Mouse (Mus musculus): ENCODE measurements around the gene Atg4d.
"Not testable (repeated sequence)": the region's sequence is repeated elsewhere in the genome, so short reads cannot be mapped to it uniquely, and the experiment has no call there.

The Atg4d gene

GRCm38 (mm10) chr9:21265000-21265561 lies at the start of gene Atg4d:
Gene Atg4d (plus strand): TSS chr9:21265293.
- peak; percentile 95 to 97 for DNase-seq

GRCm38 (mm10) chr9:21216050-21216841 lies 48.8 kb upstream of the Atg4d start:
- no peak for DNase-seq

GRCm38 (mm10) chr9:21219820-21220219 lies 45.3 kb upstream of the Atg4d start:
- DNase-seq, result no peak

DNA sequence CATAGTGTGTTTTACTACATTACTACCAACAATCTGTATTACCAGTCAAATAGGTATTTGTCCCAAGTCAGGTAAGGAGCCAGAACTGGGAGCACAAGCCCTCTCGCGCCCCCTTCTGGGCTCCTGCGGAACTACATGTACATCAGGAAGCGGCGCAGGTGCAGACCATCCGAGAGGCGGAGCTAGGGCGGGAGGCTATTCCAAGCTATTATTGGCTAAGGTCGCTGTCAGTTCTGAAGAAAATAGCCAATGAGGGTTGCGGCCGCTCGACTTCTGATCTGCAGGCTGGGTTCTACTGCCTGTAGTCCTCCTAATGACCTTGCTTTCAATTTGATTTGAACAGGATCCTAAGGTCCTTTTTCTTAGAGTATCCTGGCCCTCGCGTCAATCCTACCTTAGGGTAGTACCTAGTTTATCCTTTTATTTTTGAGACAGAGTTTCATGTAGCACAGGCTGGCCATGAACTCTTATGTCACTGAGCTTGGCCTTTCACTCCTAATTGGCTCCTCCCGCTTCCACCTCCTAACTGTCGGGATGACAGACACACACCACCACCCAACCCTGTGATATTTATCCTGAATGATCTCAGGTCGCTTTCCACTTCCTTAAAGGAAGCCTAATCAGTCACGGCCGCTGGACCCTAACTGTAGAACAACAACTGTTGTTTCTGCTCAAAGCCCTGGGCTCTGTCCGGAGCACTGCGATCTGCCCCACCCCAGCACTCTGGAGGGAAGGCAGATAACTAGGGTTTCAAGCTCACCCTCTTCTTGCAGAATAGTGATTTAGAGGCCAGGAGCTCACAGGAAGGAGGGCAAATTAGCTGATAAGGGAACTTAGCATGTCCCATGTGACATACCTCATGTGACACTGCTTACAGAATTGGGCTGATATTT lies 44.4 kb upstream of the Atg4d start:
- DNase-seq, result peak; percentile 92 to 94

DNA sequence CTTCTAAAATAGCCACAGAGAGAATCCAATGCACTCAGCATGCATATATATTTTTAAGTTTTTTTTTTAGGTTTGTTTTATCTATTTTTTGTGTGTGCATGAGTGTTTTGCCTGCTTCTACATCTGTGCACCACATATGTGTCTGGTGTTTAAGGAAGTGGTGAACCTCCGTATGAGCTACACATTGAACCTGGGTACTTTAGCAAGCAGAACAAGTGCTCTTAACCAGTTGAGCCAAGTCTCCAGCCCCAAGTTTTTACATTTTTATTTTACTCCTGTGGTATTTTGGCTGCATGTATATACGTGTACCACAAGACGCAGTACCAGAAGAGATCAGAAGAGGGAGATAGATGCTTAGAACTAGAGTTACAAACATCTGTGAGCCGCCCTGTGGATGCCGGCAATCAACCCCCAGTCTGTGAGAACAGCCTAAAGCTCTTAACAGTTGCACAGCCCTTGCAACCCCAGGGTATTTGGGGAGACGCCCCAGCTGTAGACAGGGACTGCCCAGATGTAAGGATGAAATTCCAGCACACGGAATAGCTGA lies 43.6 kb upstream of the Atg4d start:
- DNase-seq, result peak in 1 of 2 experiments; percentile 24

DNA sequence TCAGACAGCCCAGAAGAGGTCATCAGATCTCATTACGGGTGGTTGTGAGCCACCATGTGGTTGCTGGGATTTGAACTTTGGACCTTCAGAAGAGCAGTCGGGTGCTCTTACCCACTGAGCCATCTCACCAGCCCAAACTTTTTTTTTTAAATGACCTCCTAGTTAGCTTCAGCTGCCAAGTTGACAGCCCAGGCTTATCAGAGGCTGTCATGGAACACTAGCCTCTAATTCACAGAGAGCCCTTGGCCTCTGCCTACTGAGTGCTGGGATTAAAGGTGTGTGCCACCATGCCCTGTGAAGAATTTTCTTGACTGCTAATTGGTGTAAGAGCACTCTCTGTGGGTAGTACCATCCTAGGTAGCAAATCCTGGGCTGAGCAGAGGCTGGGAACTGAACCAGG lies 41.6 kb upstream of the Atg4d start:
- not testable (repeated sequence) for DNase-seq

DNA sequence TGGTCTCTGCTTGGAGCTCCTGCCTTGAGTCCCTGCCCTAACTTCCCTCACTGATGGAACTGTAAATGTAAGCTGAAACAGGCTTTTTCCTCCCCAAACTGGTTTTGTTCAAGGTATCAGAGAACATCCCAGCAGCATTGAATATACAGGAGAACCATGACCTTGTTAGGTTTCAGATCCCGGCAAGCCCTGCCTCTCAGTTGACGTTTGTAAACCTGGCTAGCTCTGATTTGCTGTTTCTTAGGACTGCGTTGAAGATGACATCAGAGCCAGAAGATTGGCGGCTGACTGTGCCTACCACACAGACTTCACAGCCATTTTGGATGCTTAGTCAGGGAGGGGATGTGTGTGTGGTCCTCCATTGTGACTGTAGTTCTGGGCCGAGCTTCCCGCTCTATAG lies 41.2 kb upstream of the Atg4d start:
- DNase-seq, result no peak

DNA sequence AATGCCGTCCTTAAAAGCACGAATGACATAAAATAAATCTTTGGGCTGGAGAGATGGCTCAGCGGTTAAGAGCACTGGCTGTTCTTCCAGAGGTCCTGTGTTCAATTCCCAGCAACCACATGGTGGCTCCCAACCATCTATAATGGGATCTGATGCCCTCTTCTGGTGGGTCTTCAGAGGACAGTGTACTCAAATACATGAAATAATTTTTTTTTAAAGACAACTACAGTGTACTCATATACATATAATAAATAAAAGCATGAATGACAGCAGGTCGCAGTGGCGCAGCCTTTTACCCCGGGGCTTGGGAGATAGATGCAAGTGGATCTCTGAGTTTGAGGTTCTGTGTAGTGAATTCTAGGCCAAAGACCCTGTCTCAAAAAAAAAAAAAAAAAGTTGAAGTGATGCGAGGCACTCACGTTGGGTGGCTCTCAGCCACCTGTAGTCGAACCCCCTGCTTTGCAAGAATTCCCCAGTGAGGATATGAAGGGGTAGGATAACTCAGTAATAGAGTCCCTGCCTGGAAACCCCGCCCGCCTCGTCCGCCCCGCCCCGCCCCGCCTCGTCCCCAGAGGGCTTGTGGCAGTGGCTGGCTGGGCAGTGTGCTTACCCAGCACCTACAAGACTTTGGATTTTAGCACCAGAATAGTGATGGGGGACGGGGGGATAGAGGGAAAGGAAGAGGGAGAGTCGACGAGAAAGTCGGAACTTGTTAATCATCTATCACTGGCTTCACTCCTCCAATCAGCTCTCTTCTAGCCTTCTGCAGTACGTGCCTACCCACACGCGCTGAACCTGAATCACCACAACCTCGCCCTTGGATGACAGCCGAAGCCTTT lies 40.3 kb upstream of the Atg4d start:
- DNase-seq, result no peak

DNA sequence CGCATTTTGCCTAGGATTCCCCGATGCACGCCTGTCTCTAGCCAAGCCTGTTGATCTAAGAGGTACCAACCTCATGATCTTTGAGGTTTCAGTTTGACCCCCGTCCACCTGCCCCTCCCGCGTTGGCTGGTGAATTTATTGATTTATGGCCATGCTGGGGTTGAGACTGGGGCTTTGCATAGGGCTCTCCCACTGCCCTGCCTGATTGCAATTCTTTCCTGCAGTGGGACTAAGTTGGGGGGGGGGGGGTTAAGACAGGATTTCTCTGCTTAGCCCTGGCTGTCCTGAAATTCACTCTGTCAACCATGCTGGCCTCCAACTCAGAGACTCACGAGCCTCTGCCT lies 39.7 kb upstream of the Atg4d start:
- no peak for DNase-seq

GRCm38 (mm10) chr9:21227342-21227741 lies 37.8 kb upstream of the Atg4d start:
- peak; percentile 48 to 60 for DNase-seq

- no peak for DNase-seq
These were observed 33.5 kb upstream of the Atg4d start for GRCm38 (mm10) chr9:21231551-21231950.

- no peak for DNase-seq
These were observed 32.2 kb upstream of the Atg4d start for GRCm38 (mm10) chr9:21232867-21233266.

DNA sequence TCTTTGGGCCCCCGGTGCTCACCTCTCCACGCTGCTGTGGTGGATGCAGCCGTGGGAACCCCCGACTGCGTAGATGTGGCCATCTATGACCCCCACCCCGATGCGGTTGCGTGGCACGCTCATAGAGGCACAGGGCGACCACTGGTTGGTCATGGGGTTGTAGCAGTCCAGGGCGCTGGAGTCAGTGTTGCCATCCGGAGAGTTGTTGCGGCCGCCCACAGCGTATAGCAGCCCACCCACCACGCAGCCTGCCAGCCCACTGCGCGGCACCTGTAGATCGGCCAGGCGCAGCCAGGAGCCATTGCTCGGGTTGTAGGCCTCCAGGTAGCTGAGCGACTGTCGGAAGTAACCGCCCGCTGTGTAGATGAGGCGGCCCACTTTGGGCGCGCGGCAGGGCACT lies 31.7 kb upstream of the Atg4d start:
- no peak for DNase-seq

DNA sequence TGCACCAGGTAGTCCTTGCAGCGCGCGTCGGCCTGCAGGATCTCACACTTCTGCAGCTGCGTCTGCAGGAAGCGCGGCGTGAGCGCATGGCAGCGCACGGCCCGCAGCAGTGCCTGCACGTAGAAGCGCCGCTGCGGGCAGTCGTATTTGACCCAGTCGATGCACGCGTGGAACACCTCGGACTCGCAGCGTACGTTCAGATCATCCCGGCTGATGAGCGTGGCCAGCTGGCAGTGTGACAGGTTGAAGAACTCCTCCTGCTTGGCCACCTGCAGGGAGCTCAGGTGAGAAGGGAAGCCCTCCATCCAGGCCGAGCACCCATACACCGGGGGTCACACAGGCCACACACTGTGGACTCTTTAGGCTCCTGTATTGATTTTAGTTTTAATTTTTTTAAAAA lies 31.3 kb upstream of the Atg4d start:
- DNase-seq, result no peak

DNA sequence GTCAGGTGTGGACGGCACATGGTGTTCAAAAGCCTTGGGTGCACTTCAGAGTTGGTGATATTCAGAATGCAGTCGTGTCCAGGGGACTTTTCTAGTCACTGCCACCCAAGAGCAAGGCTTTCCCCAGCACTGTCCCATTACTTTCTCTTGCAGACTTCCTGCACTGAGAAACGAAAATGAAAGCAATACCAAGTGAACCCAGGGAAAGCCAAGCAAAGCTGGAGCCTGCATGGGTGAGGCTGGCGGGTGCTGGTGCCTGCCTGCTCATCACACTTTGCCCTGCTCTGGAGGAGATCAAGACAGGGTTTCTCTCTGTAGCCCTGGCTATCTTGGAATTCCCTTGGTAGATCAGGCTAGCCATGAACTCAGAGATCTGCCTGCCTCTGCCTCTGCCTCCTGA lies 29.8 kb upstream of the Atg4d start:
- no peak for DNase-seq

GRCm38 (mm10) chr9:21236991-21237367 lies 28.1 kb upstream of the Atg4d start:
- DNase-seq, result no peak

GRCm38 (mm10) chr9:21237368-21238003 lies 27.6 kb upstream of the Atg4d start:
- DNase-seq, result peak; percentile 54 to 62

- no peak for DNase-seq
These were observed 26.9 kb upstream of the Atg4d start for GRCm38 (mm10) chr9:21238004-21238732.

- DNase-seq, result peak; percentile 90 to 94
These were observed 26.2 kb upstream of the Atg4d start, which contains the start of gene Keap1 for GRCm38 (mm10) chr9:21238733-21239464. Gene Keap1 (minus strand): TSS chr9:21239361.

GRCm38 (mm10) chr9:21239465-21239848 lies 25.6 kb upstream of the Atg4d start:
- DNase-seq, result no peak

Measured in thymus, postnatal 36 days (tissue).